Mouse (Mus musculus) forebrain, embryonic 11.5 days (tissue): ENCODE data around the gene Slc6a20b. TPM values are rescaled to one million over a fixed set of nuclear protein-coding genes. Genes with fewer than 3 reads are reported as not detected.

ENCODE experiments used
- ATAC-seq: fragments of 200-750 bp; cut with Nextera tagmentation; replicated peaks from 2 replicates; pipeline ENCODE4 v1.8.0; 2017; ENCODE audit warnings: moderate TSS enrichment; ENCODE audit not compliant: low FRiP score
- DNase-seq: peaks from one replicate; pipeline ENCODE4 v3.0.0-alpha.2; 2017; ENCODE audit warnings: low spot score
- H3K27ac ChIP-seq: fragments of 300-500 bp; sonication (generic); 2 replicates; pipeline ENCODE4 v1.5.1; 2014; ENCODE audit warnings: low read depth, low read length
- H3K27me3 ChIP-seq: fragments of 300-500 bp; sonication (generic); 2 replicates; pipeline ENCODE4 v1.6.1; 2014; ENCODE audit warnings: mild to moderate bottlenecking, low read length, mixed read lengths; ENCODE audit not compliant: control insufficient read depth, insufficient read depth
- H3K36me3 ChIP-seq: fragments of 300-500 bp; sonication (generic); 2 replicates; pipeline ENCODE4 v1.6.1; 2014; ENCODE audit warnings: mild to moderate bottlenecking, low read length, moderate library complexity, mixed read lengths; ENCODE audit not compliant: control insufficient read depth, insufficient read depth
- H3K4me1 ChIP-seq: fragments of 300-500 bp; sonication (generic); replicated peaks from 2 replicates; pipeline ENCODE4 v1.6.1; 2014; ENCODE audit warnings: low read length, mixed read lengths; ENCODE audit not compliant: control insufficient read depth, insufficient read depth
- H3K4me2 ChIP-seq: fragments of 300-500 bp; sonication (generic); 2 replicates; pipeline ENCODE4 v1.6.1; 2014; ENCODE audit warnings: low read depth, mild to moderate bottlenecking, low read length, moderate library complexity, mixed read lengths; ENCODE audit not compliant: severe bottlenecking
- H3K4me3 ChIP-seq: fragments of 300-500 bp; sonication (generic); 2 replicates; pipeline ENCODE4 v1.5.1; 2014; ENCODE audit warnings: low read depth, low read length
- H3K9ac ChIP-seq: fragments of 300-500 bp; sonication (generic); 2 replicates; pipeline ENCODE4 v1.6.1; 2014; ENCODE audit warnings: low read length
- H3K9me3 ChIP-seq: fragments of 300-500 bp; sonication (generic); 2 replicates; pipeline ENCODE4 v1.6.1; 2016; ENCODE audit warnings: low read length, mixed read lengths; ENCODE audit not compliant: control insufficient read depth
- WGBS: fragments of 180-500 bp; shearing (Covaris S2); extraction: QIAGEN DNeasy Blood & Tissue Kit; methylation state at CpG from one replicate; pipeline ENCODE4 v1.1.7; 2014; 5-methylcytosine and 5-hydroxymethylcytosine counted together
- polyA plus RNA-seq: library from polyadenylated mRNA; unstranded; fragments of >200 nt; fragmentation: Nextera tagmentation; extraction: Ambion mirVana; gene quantifications from 2 replicates; pipeline ENCODE4 v1.2.1, GENCODE M21; 2014

The Slc6a20b gene
- polyA plus RNA-seq, 1 experiment from 2014 or later, result 0.29 TPM

DNA sequence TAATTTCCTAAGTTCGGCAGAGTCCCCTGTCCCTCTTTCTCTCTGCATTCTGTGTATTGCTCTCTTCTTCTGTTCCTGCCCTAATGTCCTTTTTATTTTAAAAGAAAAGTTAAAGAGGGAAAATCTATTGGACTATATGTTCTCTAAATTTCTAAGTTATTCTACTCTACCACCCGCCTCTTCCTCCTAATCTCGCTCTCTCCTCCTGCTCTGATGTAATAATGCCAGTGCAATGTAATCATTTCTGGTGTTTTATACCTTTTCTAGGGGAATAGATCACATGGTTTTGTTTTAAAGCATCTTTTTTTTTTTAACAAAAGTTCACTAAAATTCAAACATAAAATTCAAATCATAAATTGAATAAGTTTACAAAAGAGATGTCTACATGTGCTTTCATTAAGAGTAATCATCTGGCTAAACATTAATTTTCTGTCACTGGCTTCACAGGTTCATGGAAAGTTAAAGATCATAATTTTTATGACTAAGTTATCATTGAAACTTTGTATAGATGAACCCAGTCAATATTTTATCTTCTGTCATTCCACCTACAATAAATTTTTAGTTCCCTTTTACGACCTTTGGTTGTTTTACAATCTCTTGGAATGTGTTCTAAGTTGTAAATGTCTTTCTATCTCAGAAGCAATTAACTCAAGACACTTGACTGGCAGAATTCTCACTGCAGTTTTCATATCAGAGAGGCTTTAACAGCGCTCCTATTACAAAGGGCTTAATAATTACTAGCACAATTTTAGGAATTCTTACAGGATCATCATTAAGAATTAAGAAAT lies 11.9 kb downstream of the Slc6a20b start:
- Histone ChIP-seq H3K27ac (no peak overlapping the region), H3K36me3 (no peaks in the 10 kb centered on the region), H3K9me3 (no peaks in the 10 kb centered on the region), H3K9ac (no peak overlapping the region), H3K27me3 (no peaks in the 10 kb centered on the region), H3K4me1 (no peaks in the 10 kb centered on the region), H3K4me2 (no peak overlapping the region), H3K4me3 (no peak overlapping the region)
- ATAC-seq (no peak), DNase-seq (no peak)
- 89% methylated on average over 5 of the region's 5 CpGs for WGBS

DNA sequence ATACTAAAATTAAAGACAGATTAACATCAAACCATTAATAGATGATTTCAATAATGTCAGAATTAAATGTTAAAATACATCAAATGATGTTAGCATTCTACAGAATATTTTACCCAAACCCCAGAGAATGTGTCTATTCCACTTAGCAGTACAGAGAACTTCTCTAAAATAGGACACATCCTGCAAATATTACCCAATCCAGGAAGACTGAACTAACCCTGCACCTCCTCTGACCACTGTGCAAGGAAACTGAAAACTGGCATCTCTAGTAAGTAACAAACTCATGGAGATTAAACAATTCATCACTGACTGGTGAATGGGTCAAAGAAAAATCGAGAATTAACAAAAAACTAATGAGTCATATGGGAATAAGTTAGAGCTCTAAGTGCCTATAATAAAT lies 30.8 kb downstream of the Slc6a20b start:
- Histone ChIP-seq H3K36me3 (no peaks in the 10 kb centered on the region), H3K4me2 (no peak overlapping the region), H3K9me3 (no peaks in the 10 kb centered on the region), H3K9ac (no peak overlapping the region), H3K27me3 (no peaks in the 10 kb centered on the region), H3K4me3 (no peak overlapping the region), H3K4me1 (no peaks in the 10 kb centered on the region), H3K27ac (no peak overlapping the region)
- WGBS, result 83% methylated on average over 1 of the region's 1 CpGs
- no peak for DNase-seq
- no peak for ATAC-seq

DNA sequence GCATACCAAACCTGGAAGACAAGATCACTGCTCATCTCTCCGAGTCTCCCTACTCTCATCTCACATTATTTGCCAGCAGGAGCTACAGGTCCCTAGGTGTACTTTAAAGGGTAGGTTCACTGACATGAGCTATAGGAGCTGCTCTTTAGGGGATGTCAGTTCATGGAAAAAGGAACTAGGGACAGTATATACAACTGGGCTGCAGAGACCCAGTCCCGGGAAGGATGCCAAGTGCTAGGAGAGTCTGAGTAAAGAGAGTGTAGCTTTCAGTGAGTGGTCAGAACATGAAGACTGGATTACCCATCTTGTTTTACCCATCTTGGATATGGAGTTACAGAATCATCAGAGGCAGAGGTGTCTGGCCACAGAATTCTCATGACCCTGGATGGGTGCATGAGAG lies 35.0 kb downstream of the Slc6a20b start:
- Histone ChIP-seq H3K4me3 (no peak overlapping the region), H3K27ac (no peak overlapping the region), H3K9me3 (no peaks in the 10 kb centered on the region), H3K27me3 (no peaks in the 10 kb centered on the region), H3K4me1 (no peaks in the 10 kb centered on the region), H3K4me2 (no peak overlapping the region), H3K36me3 (no peaks in the 10 kb centered on the region), H3K9ac (no peak overlapping the region)
- 97% methylated on average over 2 of the region's 2 CpGs for WGBS
- no peak for ATAC-seq
- DNase-seq, result no peak

DNA sequence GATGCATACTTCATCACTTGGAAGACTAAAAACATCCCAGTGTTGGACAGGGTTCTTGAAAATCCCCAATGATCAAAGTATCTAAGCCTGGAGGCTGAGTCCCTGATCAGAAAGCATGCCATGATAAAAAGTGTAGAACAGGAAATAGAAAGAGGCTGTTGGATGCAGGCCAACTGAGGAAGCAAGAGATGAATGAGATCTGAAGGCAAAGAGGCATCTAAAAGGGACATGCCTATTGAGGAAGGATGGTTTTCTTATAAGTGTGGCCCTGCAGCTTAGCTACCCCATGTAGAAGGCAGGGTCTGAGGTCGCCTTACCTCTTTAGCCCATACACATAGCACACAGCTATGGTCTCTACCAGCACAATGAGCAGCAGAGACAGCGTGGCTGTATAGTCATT lies 35.5 kb downstream of the Slc6a20b start:
- Histone ChIP-seq H3K4me3 (no peak overlapping the region), H3K9me3 (no peaks in the 10 kb centered on the region), H3K4me2 (no peak overlapping the region), H3K36me3 (no peaks in the 10 kb centered on the region), H3K27me3 (no peaks in the 10 kb centered on the region), H3K9ac (no peak overlapping the region), H3K27ac (no peak overlapping the region), H3K4me1 (no peaks in the 10 kb centered on the region)
- DNase-seq, result no peak
- no peak for ATAC-seq
- 89% methylated on average over 2 of the region's 2 CpGs for WGBS

DNA sequence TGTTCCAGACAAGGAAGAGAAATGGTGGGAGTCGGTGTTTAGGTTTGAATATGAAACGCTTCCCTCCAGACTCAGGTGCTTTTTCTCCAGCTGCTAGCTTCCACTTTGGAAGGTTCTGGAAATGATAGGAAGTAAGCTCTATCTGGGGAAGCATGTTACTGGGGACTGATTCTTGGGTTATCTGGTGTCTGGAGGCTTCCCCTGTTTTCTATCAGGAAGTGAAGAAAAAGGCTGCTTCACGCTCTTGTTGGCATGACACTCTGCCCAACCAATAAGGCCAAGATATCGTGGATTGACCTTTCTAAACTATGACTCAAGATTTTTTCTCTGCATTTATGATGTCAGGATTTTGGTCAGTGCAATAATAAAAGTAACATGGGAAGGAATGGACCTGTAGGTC lies 37.2 kb downstream of the Slc6a20b start:
- Histone ChIP-seq H3K27me3 (no peaks in the 10 kb centered on the region), H3K9ac (no peak overlapping the region), H3K27ac (no peak overlapping the region), H3K36me3 (no peaks in the 10 kb centered on the region), H3K9me3 (no peaks in the 10 kb centered on the region), H3K4me2 (no peak overlapping the region), H3K4me3 (no peak overlapping the region), H3K4me1 (no peaks in the 10 kb centered on the region)
- DNase-seq, result no peak
- no peak for ATAC-seq
- WGBS, result 92% methylated on average over 4 of the region's 4 CpGs

DNA sequence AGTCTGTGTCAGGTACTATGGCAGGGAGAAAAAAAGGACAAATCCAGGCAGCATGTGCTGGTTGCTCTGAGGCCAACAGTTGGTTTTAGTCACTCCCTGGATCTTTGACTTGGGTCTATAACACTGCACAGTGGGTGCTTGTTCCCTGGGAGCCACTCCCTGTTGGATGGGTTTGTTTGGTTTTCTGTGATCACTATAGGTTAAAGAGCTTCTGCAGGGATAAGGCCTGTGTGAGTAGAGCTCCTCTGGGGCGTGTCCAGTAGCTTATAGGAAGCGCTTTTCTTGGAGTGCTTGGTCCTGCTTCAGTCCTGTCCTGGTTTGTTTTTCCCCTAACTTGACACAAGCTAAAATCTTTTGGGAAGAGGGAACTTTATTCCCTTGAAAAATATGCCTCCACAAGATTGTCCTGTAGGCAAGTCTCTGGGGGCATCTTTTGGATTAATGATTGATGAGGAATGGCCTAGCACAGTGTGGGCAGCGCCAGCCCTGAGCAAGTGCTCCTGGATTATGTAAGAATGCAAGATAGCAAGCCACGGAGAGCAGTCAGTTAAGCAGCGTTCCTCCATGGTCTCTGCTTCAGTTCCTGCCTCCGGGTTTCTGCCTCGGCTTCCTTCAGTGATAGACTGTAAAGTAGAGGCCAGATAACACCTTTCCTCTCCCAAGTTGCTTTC lies 43.0 kb downstream of the Slc6a20b start:
- Histone ChIP-seq H3K27me3 (no peaks in the 10 kb centered on the region), H3K27ac (no peak overlapping the region), H3K36me3 (no peaks in the 10 kb centered on the region), H3K4me2 (no peak overlapping the region), H3K4me1 (no peaks in the 10 kb centered on the region), H3K9ac (no peak overlapping the region), H3K9me3 (no peaks in the 10 kb centered on the region), H3K4me3 (no peak overlapping the region)
- 91% methylated on average over 7 of the region's 7 CpGs for WGBS
- no peak for ATAC-seq
- no peak for DNase-seq

DNA sequence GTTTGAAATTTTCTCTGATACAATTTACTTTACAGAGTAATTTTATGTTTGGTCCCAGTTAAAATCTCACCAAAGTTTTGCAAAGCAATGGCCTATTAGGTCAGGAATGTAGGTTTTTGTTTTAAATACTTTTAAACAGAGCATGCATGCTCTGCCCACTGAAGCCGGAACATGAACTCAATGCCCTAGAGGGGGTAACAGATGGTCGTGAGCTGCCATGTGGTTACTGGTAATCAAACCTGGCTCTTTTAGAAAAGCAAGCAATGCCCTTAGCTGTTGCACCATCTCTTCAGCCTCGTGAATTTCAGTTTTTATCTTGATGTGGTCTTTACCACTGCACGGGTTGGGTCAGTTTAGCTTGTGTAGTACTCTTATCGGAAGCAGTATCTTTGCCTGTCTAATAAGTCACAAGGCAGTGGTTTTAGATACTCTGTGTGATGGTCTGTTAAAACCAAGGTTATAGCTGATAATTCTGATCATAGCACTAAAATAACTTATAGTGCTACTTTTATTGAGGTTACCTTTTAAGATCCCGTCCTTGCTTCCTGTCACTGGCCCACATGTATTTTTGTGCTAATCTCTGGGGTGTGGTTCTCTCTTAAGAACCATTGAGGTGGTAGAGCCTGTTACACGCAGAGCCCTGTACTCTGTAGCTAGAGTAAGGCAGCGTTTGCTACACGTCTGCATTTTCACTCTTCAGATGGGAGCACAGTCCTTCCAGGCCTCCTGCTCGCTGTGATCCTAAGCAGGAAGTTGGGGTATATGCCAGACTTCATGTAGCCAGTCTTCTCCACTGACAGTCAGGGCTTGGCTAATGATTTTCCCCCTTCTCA lies 54.8 kb downstream of the Slc6a20b start:
- Histone ChIP-seq H3K27ac (no peak overlapping the region), H3K9ac (no peak overlapping the region), H3K9me3 (no peaks in the 10 kb centered on the region), H3K4me3 (no peak overlapping the region), H3K4me1 (no peaks in the 10 kb centered on the region), H3K27me3 (no peaks in the 10 kb centered on the region), H3K36me3 (no peaks in the 10 kb centered on the region), H3K4me2 (no peak overlapping the region)
- ATAC-seq (no peak), DNase-seq (no peak)
- WGBS, result 91% methylated on average over 10 of the region's 10 CpGs

DNA sequence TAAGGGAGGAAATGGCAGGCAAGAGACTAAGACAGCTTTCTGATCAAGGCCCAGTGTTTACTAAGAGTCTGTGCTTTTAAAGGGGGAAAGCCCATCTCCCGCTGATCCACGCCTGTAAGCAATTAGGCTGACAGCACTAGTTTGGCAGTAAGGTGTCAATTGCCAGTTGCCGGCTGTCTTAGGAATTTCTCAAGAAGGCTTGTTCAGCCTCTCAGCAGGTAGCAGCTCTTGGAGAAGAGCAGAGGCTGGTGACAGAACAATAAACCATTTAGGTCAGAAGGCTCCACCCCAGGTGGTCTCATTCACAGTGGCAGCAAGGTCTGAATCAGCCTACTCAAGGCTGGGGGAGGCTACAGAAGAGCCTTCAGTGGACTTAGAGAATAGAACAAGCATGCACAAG lies 77.8 kb downstream of the Slc6a20b start:
- no peaks in the 10 kb centered on the region; the same call in 1 of the 2 replicates for H3K4me1 ChIP-seq
- no peaks in the 10 kb centered on the region; the same call in 1 of the 2 replicates for H3K36me3 ChIP-seq
- no peak overlapping the region for H3K4me2 ChIP-seq
- WGBS, result 3% methylated on average over 3 of the region's 3 CpGs
- H3K9ac ChIP-seq, result no peak overlapping the region
- H3K27ac ChIP-seq, result no peak overlapping the region
- no peaks in the 10 kb centered on the region for H3K9me3 ChIP-seq
- no peak overlapping the region for H3K4me3 ChIP-seq
- H3K27me3 ChIP-seq, result no peaks in the 10 kb centered on the region
- ATAC-seq (no peak), DNase-seq (peak; percentile 55)
